Mouse (Mus musculus): ENCODE measurements around the gene Vps25. TPM values are rescaled to one million over a fixed set of nuclear protein-coding genes. Genes with fewer than 3 reads are reported as not detected.

Vps25 gene
- total RNA-seq, 2 experiments from 2014 or later = 71.5 to 137 TPM

DNA sequence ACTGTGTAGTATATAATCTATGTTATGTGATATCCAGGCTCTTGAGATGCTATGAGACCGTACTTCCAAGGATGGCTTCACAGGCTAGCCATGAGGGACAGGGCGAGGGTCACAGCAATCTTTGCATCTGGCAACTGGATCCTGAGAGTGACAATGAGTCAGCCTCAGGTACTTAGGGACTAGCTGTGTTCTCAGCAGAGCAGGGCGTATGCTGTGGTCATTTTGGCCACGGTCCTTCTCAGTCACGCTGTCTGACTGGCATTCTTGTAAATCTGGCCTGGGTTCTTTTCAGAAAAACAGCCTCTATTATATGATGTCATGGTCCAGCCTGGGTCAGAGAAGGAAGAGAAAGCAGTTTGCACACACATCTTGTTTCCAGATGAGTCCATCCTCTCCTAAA lies 16.7 kb upstream of the Vps25 start:
- ATAC-seq (replicated peaks; ENCODE audit: low FRiP score, low TSS enrichment, poor library complexity, severe bottlenecking) = no peak

DNA sequence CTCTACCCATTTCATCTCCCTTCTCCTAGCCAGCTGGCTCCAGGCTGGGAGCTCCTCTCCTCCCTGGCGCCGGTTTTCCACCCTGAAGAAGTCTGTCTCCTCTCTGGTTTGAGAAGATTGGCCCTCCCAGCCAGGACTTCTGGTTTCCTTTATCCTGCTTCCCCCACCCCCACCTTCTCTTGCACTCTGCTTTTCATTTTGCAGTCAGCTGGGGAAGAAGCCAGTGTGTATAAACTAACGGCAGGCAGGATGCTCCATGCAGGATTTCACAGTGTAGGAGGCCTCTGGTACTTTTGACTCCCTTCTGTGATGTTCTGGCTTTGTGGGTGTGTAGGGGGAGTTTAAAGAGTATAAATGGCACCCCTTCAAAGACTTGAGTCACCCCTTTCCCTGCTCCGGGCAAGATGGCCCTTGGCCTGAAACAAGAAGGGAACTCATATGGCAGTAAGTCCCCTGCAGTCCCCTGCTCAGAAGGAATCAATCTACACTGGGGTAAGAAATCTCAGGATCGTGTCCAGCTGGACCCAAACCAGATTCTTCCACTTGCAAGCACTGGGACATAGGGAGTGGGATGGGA lies 15.3 kb upstream of the Vps25 start:
- ATAC-seq (replicated peaks; ENCODE audit: low FRiP score, low TSS enrichment, poor library complexity, severe bottlenecking) = no peak

DNA sequence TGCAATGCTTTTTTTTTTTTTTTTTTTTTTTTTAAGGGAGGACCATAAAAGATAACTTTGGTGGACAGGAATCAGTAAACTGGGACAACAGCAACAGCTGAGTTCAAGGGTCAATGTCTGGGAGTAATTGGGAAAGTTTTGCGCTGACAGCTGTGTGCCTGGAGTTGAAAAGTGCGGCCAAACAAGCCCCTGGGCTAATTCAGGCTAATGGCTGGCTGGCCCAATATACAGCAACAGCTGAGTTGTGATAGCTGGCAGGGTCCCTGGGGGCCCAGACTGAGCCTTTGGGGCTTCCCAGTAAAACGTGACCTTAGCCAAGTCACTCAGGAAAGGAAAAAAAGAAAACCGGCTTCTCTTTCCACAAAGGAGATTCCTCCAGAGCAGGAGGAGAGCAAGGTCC lies 8.4 kb upstream of the Vps25 start:
- no peak for ATAC-seq (replicated peaks; ENCODE audit: low FRiP score, low TSS enrichment, poor library complexity, severe bottlenecking)

DNA sequence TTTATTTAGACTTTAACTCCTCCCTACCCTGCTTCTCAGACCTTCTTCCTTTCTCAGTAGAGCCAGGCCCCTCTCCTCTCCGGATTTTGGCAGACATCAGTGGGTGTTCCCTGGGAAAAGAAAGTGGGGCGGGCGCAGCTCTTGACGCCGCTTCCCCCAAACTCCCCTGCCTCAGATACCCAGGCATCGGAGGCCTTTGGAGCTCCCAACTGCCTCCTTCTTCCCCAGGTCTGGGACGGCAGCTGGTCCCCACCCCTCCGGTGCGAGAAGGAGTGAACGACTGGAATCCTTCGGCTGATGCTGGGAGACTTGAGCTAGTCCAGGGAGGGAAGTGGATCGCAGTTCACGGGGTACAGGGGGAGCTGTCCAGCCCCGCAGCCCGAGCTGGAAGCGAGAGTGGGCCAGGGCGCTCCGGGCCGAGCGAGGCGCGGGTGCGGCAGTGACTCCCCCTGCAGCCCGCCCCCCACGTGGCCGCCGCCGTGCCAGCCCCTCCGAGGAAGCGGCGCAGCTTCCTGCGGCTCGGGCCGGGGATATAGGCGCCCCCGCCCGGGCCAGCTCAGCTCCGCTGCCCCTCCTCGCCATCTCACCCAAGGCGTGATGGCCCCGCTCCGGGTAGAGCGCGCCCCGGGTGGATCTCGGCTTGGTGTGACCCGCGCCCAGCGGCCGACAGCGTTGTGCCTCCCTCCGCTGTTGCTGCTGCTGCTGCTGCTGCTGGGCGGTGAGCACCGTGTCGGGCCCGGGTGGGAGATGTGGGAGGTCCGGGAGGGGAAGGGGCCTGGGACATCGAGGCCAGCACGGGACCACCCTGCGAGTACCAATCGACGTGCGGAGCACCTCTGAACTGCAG lies 7.4 kb upstream of the Vps25 start, which contains the start of gene Ramp2:
Ramp2 (plus strand) TSS at position 174 of the 847 bp plus-strand sequence.
- ATAC-seq (replicated peaks; ENCODE audit: low FRiP score, low TSS enrichment, poor library complexity, severe bottlenecking) = peak; percentile 24; the same call in 1 of the 2 replicates

DNA sequence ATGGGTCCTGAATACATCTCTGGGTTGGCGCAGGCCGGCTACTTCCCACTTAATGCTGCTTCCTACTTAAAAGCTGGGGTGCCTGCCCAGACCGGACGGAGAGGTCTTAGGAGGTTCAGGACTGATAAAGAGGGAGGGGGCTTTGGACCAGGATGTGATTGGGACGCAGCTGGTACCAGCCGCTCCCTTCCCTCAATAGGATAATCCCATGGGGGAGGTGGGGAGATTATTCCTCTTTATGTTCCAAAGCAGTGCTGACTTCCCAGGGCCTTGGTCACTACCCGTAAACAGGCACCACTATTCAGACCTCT lies 6.8 kb upstream of the Vps25 start:
- ATAC-seq (replicated peaks; ENCODE audit: low FRiP score, low TSS enrichment, poor library complexity, severe bottlenecking) = no peak

DNA sequence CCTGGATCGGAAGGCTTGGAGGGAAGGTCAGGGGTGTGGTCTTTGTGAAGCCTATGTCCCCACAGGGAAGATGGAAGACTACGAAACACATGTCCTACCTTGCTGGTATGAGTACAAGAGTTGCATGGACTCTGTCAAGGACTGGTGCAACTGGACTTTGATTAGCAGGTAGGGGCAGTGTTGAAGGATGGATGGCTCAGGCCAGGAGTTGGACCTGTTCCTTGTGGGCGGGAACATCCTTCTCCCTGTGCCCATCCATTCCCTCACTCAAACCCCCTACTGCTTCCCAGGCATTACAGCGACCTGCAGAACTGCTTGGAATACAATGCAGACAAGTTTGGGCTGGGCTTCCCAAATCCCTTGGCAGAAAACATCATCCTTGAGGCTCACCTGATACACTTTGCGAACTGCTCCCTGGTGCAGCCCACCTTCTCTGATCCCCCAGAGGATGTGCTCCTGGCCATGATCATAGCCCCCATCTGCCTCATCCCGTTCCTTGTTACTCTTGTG lies 5.9 kb upstream of the Vps25 start:
- ATAC-seq (replicated peaks; ENCODE audit: low FRiP score, low TSS enrichment, poor library complexity, severe bottlenecking) = no peak

DNA sequence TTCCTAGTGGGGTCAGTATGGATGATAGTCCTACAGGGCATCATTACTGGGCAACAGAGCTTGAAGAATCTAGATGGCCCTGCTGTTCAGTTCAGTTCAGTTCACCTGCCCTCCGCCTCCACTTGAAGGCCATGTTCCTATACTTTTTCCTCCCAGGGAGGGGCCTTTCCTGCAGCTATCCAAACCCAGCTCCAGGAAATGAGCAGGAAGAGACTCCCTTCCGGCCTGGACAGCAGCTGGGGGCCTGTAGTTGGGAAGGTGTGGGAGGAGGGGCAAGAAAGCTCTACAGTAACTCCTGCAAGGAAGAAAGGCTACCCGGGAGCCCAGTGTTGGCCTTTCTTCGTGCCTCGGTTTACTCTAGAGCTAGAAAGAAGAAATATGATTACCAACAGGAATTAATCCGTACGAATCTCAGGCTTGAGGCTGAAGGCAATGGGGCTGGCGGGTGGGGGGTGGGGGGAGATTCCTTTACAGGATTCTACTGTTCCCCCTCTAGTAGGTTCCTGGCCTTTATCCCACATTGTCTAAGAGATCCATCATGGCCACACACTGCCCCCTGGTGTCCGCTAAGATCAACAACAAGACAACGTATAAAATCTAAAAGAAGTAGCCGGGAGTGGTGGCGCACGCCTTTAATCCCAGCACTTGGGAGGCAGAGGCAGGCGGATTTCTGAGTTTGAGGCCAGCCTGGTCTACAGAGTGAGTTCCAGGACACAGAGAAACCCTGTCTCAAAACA lies 5.1 kb upstream of the Vps25 start:
- ATAC-seq (replicated peaks; ENCODE audit: low FRiP score, low TSS enrichment, poor library complexity, severe bottlenecking) = no peak; the same call in 1 of the 2 replicates

DNA sequence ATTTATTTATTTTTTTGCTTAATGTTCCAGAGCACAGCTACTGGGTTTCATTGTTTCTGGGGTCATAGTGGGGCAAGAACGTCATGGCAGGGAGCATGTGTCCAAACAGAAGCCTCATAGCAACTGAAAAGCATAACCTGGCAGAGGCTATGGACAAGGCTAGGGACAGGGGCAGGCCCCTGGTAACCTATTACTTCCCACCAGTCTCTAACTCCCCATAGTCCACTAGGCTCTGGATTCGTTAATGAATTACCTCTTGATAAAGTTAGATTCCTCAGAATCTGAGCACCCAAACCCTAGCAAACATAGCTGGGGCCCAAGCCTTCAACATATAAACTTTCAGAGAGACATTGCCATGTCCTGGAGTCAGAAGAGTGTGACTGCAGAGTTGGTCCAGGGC lies 2.5 kb upstream of the Vps25 start:
- no peak for ATAC-seq (replicated peaks; ENCODE audit: low FRiP score, low TSS enrichment, poor library complexity, severe bottlenecking)

DNA sequence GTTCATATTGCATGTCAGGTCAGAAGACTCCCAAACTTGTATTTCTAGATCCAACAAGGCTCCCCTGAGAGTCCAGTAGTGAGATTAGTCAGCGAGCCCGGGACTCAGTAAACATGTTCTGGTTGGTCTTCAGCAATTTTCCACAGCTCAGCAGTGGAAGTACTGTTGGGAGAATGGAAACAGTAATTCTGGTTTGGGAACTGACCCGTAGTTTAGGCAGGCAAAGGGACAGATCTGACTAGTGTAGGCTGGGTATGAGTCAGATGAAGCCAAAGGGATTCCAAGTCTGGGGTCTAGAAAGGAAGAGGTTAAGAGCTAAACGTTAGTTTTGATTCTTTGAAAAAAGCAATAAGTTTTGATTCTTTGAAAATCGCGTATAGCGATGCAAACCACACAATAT lies 566 bp upstream of the Vps25 start:
- ATAC-seq (replicated peaks; ENCODE audit: low FRiP score, low TSS enrichment, poor library complexity, severe bottlenecking) = no peak

DNA sequence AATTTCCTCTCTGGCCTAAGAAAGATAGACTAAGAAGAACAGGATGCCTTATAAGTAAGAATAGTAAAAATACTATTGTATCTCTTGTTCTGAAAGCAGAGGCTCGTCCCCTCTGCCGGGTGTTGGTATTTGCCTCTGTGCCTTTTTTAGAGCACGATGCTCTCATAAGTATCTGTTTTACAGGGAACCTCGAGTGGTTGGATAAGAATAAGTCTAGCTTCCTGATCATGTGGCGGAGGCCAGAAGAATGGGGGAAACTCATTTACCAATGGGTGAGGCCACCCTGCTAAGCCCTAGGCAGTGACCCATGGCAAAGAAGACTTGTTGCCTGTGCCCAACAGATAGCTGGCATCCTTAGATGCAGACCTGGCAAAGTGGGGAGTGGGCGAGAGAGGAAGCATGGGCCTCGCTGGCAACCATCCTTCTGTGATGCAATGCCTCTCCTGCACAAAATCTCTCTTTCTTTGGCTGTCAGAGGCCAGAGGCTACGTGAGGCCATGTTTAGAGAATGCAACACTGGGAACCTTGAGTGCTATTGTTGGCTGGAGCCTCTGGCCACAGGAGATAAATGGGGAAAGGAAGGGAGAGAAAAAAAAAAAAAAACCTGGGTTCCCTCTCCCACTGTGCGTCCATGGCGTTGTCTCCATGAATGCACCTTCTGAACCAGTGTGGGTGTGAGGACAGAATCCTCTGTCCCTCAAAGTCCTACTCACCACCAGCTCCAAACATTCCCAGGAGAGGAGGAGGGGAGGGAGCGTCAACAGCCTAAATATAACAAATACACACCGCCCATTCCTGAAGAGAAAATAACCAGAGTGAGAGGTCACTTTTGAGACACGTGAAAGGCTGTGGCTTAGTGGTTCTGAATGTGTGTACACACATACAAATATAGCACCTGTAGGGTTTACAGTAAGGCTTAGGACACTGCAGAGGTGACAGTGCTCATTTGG lies 2.6 kb downstream of the Vps25 start:
- no peak for ATAC-seq (replicated peaks; ENCODE audit: low FRiP score, low TSS enrichment, poor library complexity, severe bottlenecking)

DNA sequence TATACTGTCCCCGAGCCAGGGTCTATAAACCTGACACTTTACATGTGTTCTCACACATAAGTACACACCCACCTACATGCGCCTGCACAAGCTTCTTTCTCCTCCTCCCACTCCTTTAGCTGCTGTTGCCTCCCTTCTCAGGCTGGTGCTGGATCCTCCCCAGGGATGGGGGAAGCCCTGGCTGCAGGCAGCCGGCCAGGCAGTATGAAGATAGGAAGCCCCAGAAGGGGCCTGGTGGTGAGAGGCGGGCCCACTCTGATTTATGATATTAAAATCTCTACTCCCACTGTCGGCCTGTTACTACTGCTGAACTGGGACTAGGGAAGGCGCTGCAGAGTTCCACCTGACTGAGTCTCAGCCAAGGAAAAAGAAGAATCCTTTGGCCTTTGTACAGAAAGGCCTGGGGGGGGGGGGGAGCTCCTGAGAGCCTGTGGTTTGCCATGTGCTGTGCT lies 5.8 kb downstream of the Vps25 start:
- ATAC-seq (replicated peaks; ENCODE audit: low FRiP score, low TSS enrichment, poor library complexity, severe bottlenecking) = no peak

DNA sequence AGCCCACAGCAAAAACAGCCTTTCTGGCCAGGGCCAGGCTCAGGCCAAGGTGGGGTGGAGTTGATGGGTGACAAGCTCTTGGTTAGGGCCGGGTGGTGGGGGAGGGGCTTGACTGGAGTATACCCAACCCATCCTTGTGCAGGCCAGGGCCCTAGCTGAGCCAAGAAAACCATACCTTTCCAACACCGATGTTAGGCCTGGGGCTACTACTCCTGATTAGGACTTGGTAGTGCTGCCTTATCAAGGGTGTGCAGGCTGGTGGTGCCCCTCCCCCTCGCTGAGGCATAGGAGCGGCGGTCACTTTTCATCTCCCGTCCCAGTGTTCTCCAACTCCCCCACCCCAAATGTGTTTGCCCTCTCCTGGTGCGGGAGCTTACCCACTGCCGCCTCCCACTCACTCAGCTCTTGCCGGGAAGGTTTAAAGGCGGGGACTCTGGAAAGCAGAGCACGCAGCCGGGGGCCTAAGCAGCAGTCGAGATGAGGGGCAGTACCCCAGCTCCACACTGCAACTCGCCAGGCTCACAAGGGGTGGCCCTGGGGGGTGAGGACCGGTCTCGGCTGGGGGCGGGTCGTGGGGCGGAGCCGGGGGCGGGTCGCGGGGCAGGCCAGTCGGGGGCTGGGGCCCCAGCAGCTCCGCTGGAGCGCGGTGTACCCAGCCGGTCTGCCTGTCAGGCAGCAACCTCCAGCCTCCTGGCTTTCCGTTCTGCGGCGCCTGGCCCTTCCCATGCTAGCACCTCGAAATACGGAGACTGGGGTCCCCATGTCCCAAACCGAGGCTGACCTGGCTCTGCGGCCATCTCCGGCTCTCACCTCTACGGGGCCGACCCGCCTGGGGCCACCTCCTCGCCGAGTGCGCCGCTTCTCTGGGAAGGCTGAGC lies 6.7 kb downstream of the Vps25 start, which contains the start of gene Wnk4:
Wnk4 (plus strand) TSS at position 620 of the 878 bp plus-strand sequence.
- ATAC-seq (replicated peaks; ENCODE audit: low FRiP score, low TSS enrichment, poor library complexity, severe bottlenecking) = peak; percentile 89

DNA sequence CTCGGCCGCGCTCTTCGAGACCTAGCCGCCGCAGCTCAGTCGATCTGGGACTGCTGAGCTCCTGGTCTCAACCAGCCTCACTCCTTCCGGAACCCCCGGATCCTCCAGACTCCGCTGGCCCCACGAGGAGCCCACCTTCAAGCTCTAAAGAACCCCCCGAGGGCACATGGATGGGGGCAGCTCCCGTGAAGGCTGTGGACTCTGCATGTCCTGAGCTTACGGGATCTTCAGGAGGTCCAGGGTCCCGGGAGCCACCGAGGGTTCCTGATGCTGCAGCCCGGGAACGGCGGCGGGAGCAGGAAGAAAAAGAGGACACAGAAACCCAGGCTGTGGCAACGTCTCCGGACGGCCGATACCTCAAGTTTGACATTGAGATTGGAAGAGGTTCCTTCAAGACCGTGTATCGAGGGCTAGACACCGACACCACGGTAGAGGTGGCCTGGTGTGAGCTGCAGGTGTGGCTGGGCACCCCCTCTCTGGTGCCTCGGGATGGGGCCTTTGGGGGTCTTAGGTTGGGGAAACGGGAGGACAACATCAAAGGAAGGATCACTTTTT lies 7.4 kb downstream of the Vps25 start:
- 0 out of 2 replicates have a peak, but pooled peaks have one; percentile 6 for ATAC-seq (replicated peaks; ENCODE audit: low FRiP score, low TSS enrichment, poor library complexity, severe bottlenecking)

DNA sequence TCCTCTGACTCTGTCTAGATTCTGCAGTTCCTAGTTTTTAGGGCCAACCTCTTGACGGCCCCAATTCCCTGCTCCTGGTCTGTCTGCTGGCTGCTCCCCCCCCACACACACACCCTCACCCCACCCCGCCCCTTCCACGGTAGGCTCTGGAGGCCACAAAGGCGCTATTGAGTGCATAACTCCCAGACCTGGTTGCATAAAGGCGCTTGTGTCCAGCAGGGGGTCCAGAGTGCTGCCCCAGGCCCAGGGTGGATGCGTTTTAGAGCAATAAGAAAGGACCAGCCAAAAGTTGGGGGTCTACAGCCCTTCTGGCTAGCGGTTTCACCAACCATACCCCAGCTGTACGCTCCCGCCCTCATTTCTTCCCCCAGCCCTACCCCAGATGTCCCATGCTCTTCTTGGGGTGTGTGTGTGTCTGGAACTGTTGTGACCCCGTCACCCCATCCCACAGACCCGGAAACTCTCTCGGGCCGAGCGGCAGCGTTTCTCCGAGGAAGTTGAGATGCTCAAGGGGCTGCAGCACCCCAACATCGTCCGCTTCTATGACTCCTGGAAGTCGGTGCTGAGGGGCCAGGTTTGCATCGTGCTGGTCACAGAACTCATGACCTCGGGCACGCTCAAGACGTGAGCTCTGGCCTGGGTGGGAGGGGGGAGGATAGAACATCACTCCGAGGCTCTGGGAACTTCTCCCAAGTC lies 8.9 kb downstream of the Vps25 start:
- ATAC-seq (replicated peaks; ENCODE audit: low FRiP score, low TSS enrichment, poor library complexity, severe bottlenecking) = no peak

DNA sequence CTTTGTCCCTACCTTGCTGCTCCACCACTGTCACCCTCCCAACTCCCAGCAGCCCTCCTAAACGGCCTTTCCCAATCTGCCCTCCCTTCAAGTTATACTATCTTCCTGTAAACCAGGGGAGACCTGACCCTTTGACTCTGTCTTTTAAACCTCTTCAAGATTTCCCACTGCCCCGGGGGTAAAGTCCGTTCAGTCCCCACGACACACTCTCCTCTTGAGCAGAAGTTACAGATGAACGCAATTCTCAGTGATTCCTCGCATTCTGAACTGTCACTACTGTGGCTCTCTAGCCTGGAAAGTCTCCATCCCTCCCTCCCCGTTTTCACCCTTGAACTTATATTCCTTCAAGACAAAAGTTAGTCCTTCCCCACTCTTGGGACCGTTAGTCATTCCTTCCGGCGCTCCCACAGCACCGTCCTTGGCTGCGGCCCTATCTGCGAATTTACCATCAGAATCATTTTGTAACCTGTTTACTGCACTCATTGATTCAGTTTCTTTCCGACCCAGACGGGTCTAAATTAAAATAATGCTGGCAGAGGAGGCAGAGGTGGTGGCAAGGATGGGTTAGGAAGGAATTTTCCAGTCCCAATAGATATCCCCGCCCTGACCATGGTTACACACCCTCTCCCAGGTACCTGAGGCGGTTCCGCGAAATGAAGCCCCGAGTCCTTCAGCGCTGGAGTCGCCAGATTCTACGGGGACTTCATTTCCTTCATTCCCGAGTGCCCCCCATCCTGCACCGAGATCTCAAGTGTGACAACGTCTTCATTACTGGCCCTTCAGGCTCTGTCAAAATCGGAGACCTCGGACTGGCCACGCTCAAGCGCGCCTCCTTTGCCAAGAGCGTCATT lies 9.9 kb downstream of the Vps25 start:
- ATAC-seq (replicated peaks; ENCODE audit: low FRiP score, low TSS enrichment, poor library complexity, severe bottlenecking) = no peak

DNA sequence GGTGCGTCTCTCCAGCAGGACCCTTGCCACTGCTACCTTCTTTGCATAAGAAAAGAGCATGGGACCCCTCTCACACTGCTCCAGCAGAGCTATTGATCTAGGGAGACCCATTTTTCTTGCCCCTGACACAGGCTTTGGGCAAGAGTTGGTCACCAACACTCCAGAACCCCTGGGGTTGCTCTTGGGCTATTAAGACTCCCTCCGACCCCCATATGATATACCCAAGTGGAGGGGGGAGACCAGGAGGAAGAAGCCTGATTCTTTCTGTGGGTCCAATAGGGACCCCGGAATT lies 10.4 kb downstream of the Vps25 start:
- ATAC-seq (replicated peaks; ENCODE audit: low FRiP score, low TSS enrichment, poor library complexity, severe bottlenecking) = no peak

Data from megakaryocyte-erythroid progenitor cell, adult 5-6 weeks (primary cell).